Mouse (Mus musculus) MN1 (cell line): ENCODE data around the gene Ephb1.

Experiments used
- DNase-seq: peaks from one replicate; pipeline ENCODE4 v3.0.0-alpha.2; 2016; ENCODE audit warnings: low spot score

The Ephb1 gene

DNA sequence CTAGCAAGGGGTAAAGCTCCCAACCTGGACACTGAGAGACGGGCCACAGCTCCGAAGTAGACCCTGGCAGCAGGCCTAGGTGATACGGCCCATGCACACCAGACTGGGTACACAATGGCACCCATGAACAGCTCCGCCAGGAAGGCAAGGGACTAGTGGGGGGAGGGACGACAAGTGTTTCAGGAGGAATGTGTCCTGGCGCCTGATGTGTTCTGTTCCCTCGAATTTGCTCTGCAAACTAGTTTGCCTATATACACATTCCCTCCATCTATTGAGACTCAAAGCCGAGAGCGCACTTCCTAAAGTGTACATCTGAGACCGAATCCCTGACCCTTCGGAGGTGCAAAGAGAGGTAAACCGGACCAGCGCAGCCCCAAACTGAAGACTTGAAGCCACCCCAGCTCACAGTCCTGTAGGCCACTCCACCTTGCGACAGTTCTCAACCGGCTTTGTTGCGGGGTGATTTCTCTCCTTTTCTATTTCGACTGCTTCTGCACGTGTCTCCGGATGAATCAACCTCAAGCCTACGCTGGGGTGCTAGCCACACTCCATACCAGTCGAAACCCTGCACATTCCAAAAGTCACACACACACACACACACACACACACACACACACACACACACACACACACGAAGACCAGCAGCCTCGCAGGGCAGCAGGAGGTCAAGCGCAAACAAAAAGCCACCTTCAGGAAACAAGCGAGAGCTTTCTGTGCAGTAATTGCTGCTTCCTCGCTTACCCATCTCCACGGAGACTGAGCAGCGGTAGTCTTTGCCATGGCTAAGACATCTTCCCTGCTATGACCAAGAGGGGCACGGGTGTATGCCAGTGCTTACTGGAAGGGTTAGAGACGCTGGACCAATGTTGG, 2.1 kb downstream of the Ephb1 start:
- no peak for DNase-seq

DNA sequence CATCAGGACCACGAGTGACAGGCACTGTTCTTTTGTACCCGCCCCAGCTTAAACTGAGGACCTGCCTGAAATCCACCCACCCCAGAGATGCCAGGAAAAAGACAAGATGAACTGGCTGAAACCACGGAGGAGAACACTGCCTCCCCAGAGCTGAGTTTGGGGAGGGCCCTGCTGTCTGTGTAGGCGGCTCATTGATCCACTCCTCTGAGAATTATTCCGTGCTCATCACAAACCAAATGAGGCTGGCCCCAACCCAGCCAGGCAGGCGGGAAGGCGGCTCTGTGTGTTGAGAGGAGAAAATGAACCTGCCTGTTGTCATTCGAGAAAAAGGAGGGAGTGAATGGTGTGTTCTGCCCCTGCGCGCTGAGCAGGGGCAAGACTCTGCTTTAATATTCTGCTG, 2.8 kb downstream of the Ephb1 start:
- no peak for DNase-seq

DNA sequence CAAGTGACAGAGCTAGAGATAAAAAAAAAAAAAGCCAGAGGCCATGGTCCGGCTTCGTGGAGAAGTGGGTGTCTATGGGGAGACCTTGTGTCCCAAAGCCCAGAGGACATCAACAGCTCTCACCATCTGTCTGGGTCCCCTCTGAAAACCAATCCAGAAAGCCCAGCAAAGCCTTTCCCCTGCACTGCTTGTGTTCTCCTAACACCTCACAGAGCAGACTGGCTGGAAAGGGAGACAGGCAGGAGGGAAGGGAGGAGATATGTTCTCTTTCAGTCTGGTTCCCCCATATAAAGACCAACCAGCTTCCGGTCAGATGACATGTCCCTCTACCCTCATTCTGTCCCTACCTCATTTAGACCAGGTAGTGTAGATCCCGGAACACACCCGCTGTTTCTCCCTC, 3.3 kb downstream of the Ephb1 start:
- DNase-seq: no peak

DNA sequence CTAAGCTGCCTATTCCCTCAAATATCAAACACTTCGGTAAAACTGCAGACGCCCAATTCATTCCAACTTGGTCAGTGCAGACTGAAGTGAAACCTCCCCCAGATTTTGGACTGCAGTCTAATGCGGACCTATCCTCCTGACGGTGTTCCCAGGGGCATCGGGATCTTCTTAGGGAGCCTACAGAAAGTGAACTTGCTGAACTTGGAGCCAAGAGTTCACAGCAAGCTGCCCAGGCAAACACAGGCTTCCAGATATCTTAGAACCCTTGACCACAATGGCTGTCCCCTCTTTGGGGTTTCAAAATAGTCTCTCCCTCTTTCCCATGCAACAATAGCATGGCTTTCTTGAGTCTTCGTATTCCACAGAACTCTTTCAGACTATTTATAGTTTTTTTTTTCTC, 3.8 kb downstream of the Ephb1 start:
- no peak for DNase-seq

DNA sequence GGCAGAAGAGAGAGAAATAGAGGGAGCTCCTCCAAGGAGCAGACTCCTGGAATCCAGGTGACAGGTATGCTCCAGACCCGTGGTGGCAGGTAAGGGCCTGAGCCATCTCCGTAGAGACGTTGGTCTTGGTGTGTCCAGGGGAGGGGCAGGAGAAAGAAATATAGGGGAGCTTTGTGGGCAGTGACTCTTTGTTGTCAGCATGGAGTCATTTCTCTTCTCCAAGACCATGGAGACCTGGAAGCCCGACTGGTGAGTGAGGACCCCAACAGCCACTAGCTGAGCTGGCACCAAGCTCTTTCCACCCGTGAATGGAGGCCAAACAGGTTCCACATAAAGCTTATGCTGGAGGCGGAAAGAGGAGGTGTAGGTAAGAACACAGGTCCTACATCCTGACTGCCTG, 4.4 kb downstream of the Ephb1 start:
- DNase-seq: no peak

DNA sequence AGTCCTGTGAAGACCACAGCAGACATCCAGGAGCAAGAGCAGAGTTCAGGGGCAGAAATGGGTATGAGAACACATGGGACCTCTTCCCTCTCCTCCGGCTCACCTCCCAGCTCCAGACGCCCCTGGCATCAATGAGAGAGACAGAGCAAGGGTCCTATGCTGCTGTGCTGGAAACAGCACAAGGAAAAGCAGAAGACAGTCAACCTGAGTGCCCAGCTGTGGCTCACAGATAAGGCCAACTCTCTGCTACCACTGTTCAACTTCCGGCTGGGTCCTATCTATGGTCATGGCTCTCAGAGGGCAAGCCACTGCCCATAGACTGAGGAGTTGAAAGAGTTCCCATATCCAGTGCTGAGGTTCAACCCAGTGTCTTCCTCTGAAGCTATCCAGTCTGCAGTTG, 7.7 kb downstream of the Ephb1 start:
- no peak for DNase-seq

DNA sequence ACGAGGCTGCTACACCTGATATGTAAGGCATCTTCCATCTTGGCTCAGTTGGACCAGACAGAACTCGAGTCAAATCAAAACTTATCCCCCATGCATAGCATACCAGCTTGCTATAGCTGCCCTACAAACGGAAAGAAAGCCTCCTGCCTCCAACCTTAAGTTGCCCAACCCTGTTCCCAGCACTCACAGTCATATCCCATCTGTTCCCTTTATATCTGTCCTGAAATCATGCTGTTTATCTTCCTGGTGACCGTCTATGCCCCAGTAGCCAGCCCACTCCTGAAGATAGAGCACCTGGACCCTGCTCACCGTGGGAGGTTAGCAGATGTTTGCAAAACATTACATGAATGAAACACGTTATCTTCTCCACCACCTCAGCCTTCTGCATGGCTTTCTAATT, 9.0 kb downstream of the Ephb1 start:
- DNase-seq: no peak

DNA sequence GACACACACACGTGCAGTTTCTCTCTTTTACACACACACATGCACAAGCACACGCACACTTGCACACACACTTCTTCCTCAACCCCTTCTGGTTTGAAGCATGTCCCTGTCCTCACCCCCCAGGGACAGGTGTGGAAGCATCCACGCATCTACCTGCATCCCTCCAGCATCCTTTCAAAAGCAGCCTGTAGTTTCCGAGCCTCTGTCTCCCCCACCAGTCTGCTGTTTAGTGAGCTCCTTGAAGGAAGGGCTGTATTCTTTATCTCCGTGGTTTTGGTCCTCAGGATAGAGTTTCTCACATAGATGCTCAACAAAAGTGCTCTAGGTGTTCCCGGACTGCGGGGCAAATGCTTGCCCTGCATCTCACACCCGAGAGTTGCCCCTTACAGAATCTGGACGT, 9.4 kb downstream of the Ephb1 start:
- DNase-seq: no peak

DNA sequence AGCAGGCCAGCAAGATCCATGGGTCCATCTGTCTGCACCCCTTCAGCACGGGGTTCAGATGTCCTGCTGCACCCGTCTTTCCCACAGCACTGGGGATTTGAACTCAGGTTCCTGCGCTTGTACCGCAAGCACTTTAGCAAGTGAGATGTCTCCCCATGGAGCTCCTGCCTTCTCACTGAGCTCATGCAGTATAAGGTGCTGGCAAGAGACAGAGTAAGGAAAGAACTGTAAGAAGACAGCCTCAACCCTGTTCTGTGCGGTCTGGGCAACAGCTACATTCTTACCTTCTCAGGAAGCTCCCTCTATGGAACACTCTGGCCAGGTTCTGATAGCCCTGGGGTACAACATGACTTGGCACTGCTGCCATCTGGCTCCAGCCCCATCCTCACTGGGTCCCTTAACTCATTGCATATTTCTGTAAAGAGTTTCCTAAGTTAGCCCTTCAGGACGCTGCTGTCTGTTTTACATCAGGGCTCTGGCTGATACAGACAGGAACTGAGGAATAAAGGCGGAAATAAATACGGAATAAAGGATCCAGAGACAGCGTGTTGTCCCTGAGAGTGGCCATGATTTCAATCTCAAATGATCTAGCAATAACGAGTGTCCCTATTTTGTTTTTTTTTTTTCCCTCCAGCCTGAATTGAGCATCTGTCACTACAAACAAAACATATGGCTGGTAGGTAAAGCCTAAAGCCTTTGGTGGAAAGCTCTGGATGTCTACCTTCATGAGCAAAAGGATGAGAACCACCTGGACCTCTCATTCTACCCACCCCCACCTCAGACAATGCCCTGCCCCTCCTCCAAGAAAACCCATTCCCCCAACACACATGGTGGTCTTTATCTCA, 10.2 kb downstream of the Ephb1 start:
- DNase-seq: no peak

DNA sequence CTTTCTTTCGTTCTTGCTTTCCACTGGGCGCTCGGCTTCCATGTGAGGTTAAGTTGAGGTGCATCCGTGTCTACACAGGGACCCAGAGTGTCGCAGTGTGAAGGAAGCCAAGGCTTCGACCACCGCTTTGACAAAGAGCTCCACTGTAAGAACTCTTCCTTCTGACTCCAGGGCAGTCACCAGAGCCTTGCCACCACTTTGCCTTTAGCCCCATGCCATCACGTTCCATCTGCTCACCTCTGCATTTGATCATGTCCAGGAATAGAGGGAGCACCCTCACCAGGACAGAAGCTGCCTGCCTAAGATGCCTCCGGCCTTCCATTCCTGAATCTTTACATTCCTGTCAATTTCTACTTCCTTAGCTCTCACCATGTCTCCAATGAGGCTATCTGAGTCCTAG, 11.4 kb downstream of the Ephb1 start:
- no peak for DNase-seq

DNA sequence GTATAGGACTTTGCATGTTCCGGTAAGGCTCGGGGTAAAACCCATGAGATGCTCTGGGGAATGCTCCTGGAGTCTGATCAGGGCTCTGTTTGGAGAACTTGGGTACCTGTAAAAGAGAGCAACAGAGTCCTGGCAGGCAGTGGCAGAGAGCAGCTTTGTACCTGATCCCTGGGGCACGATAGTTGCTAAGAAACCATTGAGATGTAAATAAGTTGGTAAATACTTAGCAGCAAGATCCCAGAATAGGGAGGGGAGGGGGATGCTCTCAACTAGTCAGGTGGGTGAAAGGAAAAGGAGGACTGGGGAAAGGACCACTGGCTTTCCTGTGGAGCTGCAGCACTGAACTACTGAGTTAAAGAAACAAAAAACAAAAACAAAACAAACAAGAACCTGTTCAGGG, 12.5 kb downstream of the Ephb1 start:
- DNase-seq: no peak

DNA sequence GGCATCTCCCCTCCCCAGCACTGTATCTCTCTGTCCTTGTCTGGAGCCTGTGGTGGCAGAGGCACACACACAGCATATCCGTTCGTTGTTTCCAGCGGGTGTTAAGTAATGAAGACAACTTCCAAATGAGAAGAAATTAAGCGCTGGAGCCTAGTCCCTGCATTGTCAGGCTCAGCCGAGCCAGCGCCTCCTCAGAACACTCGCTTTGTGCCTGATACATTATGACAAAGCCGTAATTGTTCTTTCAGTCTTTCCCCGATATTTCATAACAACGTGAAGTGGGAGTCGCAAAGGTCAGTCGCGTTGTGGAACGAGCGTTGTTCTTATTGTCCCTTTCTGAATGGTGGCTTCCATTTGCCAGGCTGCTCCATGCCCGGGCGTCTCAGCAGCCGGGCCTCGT, 13.7 kb downstream of the Ephb1 start:
- DNase-seq: no peak

DNA sequence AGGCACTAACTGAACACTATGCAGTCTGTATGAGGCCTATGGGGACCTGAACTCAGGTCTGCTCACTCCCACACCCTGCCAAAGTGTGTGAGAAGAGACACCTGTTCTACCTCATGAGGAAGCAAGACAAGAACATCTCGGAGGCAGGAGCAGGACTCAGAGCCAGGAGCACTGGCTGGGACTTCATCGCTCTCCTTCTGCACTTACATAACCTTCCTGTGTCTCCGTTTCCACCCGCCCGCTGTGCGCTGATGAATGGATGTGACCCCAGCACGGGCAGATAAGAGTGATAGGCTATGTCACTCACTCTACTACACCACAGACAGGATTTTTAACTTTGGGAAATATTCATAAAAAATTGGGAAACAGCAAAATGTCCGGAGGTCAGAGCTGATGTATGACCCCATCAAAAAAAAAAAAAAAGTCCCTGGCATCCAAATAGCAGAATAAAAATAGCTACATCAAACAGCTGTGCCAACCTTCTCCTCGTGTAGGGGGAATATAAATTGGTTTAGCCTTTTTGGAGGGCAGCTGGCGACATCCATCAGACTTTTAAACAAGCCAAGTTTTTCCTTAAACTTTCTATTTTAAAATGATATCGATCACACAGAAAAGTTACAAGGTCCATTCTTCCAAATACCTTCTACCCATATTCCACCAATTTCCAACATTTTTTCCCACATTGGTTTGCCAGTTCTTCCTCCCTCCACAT, 18.8 kb downstream of the Ephb1 start:
- DNase-seq: no peak

DNA sequence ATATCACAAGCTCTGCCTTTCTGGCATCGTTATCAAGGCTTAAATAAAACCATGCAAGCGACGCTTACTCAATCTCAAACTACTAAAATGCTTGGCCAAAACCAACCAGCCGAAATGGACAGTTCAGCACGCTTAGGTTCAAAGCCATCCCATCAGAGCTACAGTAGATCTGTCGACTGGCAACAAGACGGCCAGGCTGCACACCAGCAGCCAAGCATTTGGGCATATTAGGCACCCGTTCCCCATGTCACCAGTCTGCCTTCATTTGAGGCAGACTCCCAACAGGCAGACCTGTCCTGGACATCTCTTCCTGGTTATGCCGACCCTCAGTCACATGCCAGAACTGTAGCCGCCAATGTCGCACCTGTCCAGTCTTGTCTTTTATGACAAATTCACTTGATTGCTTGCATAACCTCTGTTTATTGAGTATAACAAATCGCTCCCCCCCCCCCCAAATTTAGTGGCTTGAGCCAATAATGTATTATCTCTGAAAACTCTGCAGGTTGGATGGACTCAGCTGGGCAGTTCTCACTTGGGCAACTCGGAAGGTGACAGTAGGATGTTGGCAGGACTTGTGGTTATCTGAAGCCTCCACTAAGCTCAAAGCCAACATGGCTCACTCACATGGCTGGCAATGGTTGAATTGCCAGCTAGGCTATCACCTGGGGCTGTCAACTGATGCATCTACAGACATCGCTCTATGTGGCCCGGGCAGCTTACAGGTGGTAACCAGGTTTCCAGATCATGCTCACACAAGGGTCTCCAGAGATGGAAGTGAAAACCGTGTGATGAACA, 24.0 kb downstream of the Ephb1 start:
- no peak for DNase-seq

DNA sequence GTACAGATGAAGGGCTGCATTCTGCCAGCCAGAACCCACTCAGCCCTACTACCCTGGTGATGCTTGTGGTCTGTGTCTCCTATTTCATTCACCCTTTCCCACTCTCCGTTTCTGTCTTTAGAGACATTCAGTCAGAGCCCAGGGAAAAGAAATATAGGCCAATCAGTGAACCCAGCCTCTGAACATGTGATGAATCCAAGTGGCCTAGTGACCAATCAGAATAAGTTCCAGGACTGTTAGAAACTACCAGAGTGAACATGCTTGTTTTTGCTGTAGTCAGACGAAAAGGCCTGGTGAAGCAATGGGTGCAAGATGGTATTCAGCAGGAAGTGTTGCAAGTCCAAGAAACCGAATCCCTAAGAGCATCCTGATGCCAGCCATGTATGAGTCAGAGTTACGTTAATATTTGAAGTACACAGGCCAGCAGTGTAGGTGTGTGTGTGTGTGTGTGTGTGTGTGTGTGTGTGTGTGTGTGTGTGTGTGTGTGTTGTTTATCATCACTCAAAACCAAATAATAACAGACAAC, 26.8 kb downstream of the Ephb1 start:
- DNase-seq: no peak

DNA sequence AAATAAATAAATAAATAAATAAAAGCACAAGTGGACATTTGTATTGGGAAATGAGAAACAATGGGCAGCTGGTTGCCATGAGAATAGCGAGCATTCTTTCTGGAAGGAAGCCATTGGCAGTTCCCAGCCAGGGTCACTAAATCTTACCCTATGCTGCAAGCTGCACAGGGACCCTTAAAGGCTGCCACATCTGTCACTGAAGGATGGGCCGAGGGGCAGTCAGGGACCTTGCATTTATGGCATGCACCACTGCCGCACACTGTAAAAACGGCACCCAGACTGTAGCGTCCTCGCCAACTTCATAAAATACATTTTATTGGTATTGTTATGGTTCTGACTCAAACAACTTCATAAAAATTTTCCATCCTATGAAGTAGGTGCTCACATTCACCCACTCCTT, 39.1 kb downstream of the Ephb1 start:
- DNase-seq: no peak

DNA sequence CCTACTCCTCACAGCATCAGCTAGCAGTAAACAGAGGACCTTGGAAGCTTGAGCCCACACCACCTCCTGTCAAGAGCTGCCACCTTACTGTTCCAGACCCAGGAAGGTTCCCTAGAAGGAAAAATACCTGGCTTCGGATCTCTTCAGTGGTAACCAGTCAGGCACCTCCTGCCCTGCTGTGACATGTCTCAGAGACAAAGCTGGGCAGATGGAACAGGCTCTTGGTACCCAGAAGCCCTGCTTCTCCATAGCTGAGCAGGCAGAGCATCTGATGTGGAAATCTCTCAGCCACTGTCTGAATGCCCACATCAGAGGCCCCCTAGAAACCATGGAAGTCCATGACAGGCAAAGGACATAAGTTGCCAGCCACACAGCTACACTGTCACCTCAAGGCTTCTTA, 39.7 kb downstream of the Ephb1 start:
- no peak for DNase-seq

DNA sequence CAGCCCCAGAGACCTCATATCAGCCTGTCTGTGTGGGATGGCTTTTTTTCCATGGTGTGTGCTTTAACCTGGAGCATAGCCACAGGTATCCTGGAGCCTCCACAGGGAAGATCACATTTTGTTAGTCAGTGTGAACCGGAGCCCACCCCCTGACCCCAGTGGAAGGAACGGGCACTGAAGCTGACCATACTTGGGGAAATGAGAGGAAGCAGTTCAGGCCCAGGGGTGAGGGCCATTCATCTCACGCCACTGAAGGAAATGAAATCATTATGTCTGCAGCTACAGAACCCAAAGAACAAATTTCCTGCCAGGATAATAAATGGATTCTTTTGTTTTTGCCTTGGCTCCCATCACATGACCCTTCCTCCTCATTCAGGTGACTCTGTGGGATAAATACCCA, 44.1 kb downstream of the Ephb1 start:
- DNase-seq: no peak

DNA sequence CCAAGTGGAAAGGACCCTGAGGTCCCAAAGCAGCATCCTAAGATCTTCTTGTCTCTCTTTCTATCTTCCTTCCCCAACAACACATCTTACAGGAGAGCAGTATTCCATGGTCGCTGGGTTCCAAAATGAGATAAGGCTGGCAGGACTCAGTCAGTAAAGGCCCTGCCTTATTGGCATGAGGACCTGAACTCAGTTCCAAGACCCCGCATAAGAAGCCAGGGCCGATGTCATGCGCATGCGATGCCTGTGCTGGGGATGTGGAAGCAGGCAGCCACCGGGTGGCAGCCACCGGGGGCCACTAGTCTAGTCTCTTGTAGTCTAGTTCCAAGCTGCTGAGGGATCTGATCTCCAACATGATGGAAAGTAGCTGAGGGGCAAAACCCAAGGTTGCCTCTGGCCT, 45.2 kb downstream of the Ephb1 start:
- DNase-seq: no peak

DNA sequence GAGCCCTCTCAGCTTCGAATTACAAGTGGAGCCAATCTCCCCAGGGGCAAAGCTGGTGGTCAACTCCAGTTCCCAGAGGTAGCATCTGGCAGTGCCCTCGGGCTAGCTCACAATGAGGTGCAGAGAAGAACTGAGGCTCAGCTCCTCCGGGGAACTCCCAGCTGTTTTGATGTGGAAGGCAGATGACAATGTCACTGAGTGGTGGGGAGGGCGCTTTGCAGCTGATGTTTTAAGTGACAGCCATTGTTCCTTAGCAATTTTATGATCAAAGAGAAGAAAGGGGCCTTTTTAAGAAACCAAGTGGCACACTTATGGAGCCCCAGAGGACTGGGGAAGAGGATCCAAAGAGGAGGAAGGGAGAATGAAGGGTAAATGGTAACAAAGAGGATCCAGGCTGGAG, 46.8 kb downstream of the Ephb1 start:
- no peak for DNase-seq

DNA sequence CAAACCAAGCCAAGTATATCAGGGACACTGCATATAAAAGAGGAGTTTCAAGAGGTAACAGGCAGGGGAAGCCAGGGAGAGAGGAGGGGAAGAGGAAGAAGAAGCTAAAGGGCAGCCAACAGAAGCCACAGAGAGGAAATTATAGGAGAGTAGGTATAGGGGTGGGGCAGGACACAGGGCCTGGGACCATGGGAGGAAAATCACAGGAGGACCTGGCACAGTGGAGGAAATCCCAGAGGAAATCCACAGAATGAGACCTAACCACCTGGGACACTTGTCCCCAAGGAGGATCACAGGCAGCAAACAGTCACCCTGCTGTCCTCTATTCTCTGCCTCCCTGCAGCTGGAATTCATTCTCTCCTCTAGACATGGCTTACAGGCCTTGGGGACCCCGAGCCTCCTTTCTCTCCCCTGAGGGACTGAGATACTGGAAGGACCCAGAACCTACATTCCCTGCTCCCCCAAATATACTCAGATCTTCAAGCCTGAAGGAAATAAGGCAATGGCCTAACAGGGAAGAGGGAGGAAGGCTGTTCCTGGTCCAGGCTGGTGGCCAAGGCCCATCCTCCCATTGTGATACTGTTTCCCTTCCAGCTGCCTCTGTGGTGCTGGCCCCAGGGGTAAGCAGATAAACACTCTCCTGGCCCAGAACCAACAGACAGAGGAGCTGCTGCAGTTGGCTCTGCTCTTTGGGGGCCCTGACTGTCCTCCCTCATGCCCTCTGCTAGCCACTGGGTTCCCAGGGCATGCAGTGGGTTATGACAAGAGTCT, 47.7 kb downstream of the Ephb1 start:
- DNase-seq: no peak
